Mouse (Mus musculus) central nervous system, embryonic 11.5 days (tissue): ENCODE results near the gene Ap2m1. TPM values are rescaled to one million over a fixed set of nuclear protein-coding genes. Genes with fewer than 3 reads are reported as not detected.

ENCODE experiments used
- polyA plus RNA-seq: library from polyadenylated mRNA; depleted of rRNA; stranded (reverse); fragments of >200 nt; gene quantifications from 2 replicates; pipeline ENCODE4 v1.2.3, GENCODE M21; 2012; rRNA removed

Ap2m1 gene
- 439 and 679 TPM in 2 replicates for polyA plus RNA-seq

GRCm38 (mm10) chr16:20535296-20536080 lies at the start of gene Ap2m1:
TSS of gene Ap2m1 (plus strand) at chr16:20535478.

GRCm38 (mm10) chr16:20498677-20499475 lies 36.4 kb upstream of the Ap2m1 start, which contains the start of gene Eif2b5:
TSS of gene Eif2b5 (plus strand) at chr16:20498817.

GRCm38 (mm10) chr16:20516726-20517201 lies 18.5 kb upstream of the Ap2m1 start, which contains the start of gene Dvl3:
TSS of gene Dvl3 (plus strand) at chr16:20516982.

GRCm38 (mm10) chr16:20548096-20548948 lies 13.0 kb downstream of the Ap2m1 start, which contains the start of gene Abcf3:
TSS of gene Abcf3 (plus strand) at chr16:20548577.

GRCm38 (mm10) chr16:20589366-20589938 lies 54.2 kb downstream of the Ap2m1 start, which contains the start of gene Vwa5b2:
TSS of gene Vwa5b2 (plus strand) at chr16:20589471.

Other genes starting within 250 kb of the Ap2m1 start
- 74.6 and 97.9 TPM in 2 replicates for gene Parl, start 233.1 kb upstream of the Ap2m1 start, polyA plus RNA-seq
- not detected in 2 replicates for gene Cyp2ab1, start 210.1 kb upstream of the Ap2m1 start, polyA plus RNA-seq
- 146 and 153 TPM in 2 replicates for gene Abcc5, start 109.1 kb upstream of the Ap2m1 start, polyA plus RNA-seq
- 63.5 and 74.4 TPM in 2 replicates for gene Eif2b5, start 36.7 kb upstream of the Ap2m1 start, polyA plus RNA-seq
- 72.1 and 88.5 TPM in 2 replicates for gene Dvl3, start 18.5 kb upstream of the Ap2m1 start, polyA plus RNA-seq
- gene Abcf3, start 13.1 kb downstream of the Ap2m1 start, polyA plus RNA-seq: 56.9 and 58.1 TPM in 2 replicates
- gene Vwa5b2, start 54.0 kb downstream of the Ap2m1 start, polyA plus RNA-seq: 6.8 and 10.0 TPM in 2 replicates
- gene Eef1akmt4, start 76.1 kb downstream of the Ap2m1 start, polyA plus RNA-seq: 15.6 and 20.6 TPM in 2 replicates
- gene Gm49333, start 76.1 kb downstream of the Ap2m1 start, polyA plus RNA-seq: 0.23 TPM in 1 of 2 replicates, not detected in the other
- gene Alg3, start 76.3 kb downstream of the Ap2m1 start, polyA plus RNA-seq: 21.2 and 26.8 TPM in 2 replicates
- 10.4 and 10.6 TPM in 2 replicates for gene Camk2n2, start 85.8 kb downstream of the Ap2m1 start, polyA plus RNA-seq
- 11.9 and 13.3 TPM in 2 replicates for gene Ece2, start 94.3 kb downstream of the Ap2m1 start, polyA plus RNA-seq
- gene Psmd2, start 116.2 kb downstream of the Ap2m1 start, polyA plus RNA-seq: 237 and 241 TPM in 2 replicates
- gene Eif4g1, start 132.8 kb downstream of the Ap2m1 start, polyA plus RNA-seq: 283 and 370 TPM in 2 replicates
- gene Fam131a, start 157.8 kb downstream of the Ap2m1 start, polyA plus RNA-seq: 11.9 and 17.1 TPM in 2 replicates
- 100 and 107 TPM in 2 replicates for gene Polr2h, start 182.2 kb downstream of the Ap2m1 start, polyA plus RNA-seq
- gene Clcn2, start 182.3 kb downstream of the Ap2m1 start, polyA plus RNA-seq: 42.3 and 60.2 TPM in 2 replicates
- 10.6 and 12.0 TPM in 2 replicates for gene Chrd, start 197.6 kb downstream of the Ap2m1 start, polyA plus RNA-seq
- gene Thpo, start 199.0 kb downstream of the Ap2m1 start, polyA plus RNA-seq: 0.96 and 2.0 TPM in 2 replicates